Mouse (Mus musculus) kidney, postnatal 36 days (tissue): ENCODE data around the gene Olfr984.
A peak's percentile ranks its signal among the peaks of the same experiment; 100 is the strongest.

Source experiments
- DNase-seq, 2 experiments: peaks; one replicate each; pipeline ENCODE4 v3.0.0; 2021 to 2022; ENCODE audit warnings: mixed read lengths in 2 of 2

Gene Olfr984

DNA sequence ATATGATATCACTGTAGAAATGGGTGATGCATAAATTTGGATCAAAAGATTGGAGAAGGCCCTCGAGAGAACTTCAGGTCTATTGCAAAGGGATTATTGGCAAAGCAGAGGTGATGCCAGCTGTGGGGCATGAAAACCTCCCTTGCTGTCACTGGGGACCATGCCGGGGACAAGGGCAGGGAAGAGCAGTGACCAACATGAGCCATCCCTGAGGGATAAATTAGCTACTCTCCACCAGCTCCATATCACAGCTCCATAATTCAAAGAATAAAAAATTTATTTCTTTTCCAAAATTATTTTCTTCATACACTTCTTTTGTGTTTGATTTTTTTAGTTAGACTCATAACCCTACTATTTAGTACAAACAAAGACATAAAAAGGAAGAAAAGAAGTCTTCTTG is at the start of gene Olfr984:
TSS of gene Olfr984 (minus strand) at position 101 of the 400 bp plus-strand sequence.
- no peak for DNase-seq

DNA sequence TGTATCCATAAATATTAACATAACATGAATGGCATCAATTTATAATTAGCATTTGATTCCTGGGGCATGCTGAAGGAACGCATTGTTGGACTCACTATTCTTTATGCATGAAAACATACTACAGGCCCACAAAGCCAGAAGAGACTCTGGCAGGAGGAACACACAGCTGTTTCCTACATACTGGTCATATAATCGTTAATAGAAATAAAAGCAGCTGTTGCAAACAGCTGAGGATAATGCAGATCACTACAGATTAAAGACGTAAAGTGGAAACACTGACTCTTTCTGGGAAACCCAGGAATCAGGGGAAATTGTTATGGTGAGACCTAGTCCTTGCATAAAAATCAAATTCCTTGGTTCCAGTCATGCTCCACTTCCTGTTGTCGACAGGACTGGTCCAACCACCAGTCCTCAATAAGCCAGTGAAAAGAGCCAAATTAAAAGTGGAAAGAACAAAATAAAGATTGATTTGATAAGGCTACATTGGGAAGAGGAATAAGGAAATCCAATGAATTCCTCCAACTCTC is 41.2 kb upstream of the Olfr984 start:
- no peak for DNase-seq

DNA sequence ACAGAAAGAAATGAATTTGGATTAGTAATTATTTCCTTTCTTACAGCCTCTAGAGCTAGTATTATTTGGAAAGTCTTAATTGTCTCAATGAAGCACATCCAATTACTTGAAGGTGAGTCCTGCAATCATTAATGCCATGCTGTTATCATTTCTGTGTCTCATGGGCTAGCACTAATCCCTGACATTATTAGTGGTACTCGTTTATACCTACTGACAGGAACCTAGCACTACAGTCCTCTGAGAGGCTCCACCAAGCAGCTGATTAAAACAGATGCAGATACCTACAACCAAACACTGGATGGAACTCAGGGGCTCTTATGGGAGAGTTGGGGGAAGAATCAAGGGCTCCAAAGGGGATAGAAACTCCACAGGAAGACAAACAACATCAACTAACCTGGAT is 27.5 kb upstream of the Olfr984 start:
- no peak for DNase-seq

DNA sequence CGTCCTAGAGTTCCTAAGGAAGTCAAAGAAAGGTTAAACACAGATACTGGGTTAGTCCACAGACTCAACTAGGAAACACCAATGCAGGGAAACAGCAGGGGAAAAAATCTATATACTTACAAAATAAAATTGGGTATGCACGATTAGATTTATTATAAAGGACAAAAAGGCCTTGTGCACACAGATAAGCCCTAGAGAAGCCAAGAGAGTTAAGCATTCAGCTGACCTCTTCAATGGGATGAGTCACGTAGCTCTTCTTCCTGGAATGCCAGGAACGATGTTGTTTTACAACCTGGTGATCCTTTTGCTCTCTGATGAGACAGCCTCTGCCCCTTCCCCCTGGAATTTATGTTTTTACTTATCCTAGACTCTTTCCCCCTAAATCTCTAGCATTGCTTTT is 25.5 kb upstream of the Olfr984 start:
- DNase-seq: no peak

DNA sequence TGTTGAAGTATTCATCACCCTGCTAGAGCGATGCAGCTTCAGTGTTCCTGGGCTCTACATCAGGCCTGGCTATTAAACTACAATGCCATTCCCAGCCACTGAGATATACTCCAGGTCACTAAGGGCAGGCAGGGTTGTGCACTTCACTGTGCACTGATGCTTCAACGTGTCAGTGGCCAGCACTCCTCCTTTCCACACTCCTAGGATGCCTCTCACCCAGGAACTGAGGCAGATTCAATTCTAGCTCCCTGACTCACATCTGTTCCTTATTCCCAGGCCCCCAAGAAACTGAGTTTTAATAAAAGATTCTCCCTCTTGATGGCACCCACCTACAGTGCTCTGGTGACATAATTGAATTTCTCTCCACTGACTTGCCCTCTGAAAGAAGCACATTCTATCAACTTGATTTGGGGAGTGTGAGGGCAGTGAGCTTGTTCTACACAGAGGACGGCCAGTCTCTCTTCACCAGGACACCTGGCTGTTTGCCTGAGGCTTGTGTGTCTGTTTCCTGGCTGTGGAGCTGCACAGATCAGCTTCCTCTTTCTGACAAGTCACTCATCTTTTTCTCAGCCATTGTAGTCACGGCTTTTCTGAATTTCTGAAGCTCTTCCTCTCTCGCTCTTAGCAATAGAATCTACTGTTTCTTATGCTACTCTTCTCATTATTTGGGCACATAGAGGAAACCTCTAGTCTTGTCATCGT is 23.1 kb upstream of the Olfr984 start:
- no peak for DNase-seq

DNA sequence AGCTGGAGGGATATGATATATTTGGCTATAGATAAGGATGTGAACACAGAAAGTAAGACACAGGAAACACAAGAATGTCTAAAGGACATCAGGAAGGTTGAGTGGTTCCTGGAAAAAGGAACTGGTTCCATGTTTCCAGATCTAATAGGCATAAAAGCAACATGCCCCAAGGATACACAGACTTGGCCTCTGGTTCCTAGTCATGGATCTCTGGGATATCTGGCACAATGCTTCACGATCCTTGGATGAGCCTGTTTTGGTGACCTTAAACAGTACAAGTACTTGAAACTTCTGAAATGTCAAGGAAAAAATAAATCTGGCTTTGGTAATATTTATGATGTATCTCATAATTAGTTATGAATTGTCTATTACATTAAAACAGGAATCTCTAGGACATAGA is 16.6 kb upstream of the Olfr984 start:
- no peak for DNase-seq

DNA sequence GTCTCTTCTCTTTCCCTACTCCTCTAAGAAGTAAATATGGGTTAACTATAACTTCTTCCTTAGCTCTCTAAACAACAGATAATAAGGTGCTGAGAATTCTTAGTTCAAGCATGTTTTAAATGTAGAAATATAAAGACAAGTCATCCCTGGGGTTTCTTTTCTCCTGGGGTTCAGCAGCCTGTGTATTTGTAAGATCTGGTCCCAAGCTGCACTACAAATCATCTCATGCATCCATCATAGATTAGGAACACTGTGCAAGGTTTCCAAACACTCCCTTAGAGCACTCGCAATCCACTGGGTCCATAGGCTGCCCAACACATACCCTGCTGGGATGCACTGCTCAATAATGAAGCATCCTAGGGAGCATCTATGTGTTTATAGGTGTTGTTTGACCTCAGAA is 16.1 kb upstream of the Olfr984 start, which contains the start of gene Olfr985:
TSS of gene Olfr985 (minus strand) at position 101 of the 400 bp plus-strand sequence.
- no peak for DNase-seq

DNA sequence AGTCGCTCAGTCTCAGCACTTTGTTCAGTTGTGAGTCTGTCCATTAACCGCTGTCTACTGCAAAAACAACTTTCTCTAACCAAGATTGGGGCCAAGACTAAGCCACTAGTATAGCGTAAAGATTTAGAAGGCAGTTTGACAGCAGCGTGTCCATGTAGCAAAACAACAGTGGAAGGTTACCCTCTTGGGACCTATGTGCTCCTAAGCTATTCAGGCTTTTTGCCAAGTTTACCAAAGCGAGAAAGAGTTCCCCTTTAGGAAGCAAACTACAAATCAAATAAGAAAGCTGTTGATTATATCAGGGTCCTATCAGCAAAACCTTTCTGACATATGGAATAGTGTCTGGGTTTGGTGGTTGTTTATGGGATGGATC is 3.3 kb upstream of the Olfr984 start:
- DNase-seq: no peak

DNA sequence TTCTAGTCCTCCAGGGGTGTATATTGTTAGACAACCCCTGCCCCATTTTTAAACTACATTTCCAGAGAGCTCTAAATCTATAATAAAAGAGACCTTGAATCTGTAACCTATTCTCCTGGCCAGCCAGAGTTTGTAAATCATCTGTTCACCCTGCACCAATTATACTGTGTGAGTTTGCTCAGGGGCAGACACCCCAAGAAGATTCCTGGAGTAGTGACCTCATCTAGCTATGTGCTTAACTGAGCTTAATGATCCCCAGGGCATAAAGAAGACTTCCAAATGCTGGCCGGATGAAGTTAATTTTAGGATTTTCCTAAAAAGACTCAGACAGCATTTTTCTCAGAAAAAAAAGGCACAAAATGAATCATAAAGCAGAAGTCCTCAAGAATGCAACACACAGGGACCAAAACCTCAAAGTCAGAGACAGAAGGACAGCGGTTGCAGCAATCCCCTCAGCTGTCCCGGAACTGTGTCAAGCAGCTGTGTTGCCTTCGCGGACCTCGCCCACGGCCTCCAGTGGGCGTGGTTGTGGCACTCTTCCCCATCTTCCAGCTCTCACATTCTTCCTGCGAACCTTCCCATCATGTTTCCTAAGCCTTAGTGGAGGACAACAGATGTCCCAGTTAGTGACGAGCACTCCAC is 2.8 kb upstream of the Olfr984 start:
- peak; percentile 18 to 30 for DNase-seq

DNA sequence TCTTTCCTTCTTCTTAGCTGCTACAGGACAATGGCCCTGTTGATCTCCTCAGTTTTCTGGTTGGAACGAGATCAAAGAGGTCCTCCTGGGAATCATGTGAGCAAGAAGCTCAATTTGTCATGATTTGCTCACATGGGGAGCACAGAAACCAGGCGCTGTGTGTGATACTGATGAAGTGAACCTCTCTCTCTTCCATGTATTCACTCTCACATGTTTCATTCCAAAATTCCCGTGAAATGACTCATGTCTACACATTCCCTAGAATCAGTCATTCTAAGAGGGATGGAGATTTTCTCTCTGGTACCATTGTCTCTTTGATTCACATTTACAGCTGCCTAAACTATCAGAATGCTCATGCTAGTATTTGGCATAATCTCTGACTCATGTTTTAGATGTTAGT is 19.2 kb downstream of the Olfr984 start:
- no peak for DNase-seq

DNA sequence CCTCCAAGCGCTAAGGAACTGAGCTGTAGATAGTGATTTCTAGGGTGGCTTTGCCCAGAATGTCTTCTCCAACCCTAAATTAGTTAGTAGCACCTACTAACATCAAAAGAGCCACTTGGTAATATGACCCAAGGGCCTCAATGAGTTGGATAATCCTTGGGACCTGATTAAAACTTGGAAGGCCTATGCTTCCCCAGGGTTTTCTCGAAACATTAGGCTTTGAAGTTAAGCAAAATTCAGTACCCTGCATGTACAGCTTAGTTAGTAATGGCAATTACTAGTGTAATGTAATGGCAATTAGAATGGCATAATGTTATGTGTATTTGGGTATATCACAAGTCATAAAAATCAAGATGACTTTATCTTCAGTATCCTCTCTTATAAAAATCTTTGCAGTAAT is 20.5 kb downstream of the Olfr984 start, which contains the start of gene Olfr983:
TSS of gene Olfr983 (minus strand) at position 101 of the 400 bp plus-strand sequence.
- no peak for DNase-seq

DNA sequence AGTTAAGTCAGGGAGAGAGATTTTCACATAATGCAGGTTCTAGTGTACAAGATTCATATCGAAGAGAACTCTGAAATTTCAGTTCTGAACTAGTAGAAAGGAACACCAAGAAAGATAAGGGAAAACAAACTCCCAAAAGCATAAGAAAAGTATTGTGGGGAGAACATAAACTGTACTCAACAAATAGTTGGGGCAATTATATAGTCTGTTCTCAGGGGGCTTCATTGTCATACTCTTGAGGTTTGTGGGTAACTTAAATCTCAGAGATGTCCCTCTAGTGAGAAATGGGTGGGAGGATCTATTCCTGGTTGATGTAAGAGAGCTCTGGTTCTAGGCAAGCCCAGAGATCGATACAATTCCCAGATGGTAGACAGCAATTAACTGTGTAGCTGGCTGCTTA is 40.5 kb downstream of the Olfr984 start, which contains the start of gene Olfr982:
TSS of gene Olfr982 (plus strand) at position 301 of the 400 bp plus-strand sequence.
- DNase-seq: no peak

DNA sequence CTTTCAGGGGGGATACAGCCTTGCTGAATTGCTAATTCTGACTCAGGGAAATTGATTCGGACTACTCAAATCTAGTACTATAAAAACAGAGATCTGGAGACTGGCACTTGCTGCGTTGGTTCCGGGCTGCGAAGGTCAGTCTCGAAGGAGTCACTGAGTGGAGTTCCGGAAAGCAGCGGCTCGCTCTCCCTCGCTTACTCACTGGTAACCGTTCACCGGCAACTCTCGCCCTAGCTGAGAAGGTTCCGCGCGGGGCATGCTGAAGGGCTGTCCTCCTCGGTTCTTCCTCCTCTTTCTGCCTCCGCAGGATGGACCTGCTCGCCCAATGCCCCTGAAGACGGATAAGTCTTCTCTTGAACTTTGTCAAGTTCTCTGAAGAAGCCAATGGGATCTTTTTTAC is 63.9 kb downstream of the Olfr984 start:
- no peak for DNase-seq
